Mouse (Mus musculus): ENCODE data around the gene Ggt1.

DNA sequence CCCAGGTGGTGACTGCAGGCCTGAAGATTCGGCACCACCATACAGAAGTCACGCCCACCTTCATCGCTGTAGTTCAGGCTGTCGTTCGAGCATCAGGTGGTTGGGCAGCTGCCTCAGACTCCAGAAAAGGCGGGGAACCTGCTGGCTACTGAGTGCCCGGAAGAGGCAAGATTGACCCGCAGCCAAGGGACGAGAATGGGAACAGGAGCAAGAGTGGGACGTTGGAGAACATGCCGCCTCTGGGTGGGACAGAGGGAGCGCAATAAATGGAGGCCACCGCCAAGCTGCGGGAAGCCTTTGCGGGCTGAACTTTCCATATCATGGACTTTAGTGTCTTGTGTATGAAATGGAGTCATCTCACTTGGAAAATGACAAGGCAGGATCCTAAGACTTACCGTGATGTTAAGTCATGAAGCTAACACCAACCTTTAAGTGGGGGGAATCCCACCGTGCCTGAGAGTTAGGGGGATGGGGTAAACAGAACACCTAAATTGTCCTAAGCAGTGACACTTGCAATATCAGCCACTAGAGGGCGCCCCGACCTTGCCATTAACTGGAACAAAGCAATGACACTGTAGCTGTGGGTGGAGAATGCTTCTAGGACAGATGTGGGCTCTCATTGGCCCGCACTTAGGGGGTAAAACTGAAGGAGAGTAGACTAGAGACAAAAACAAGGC lies 24.6 kb downstream of the Ggt1 start:
- TF ChIP-seq ZNF384 (IDR thresholded peaks at IDR 0.05; ENCODE audit: low read depth, low read length) (no peak), CHD1 (IDR thresholded peaks at IDR 0.05; ENCODE audit: low read depth, low read length) (no peak), CTCF (conservative IDR thresholded peaks at IDR 0.05 in 1 of 2, IDR thresholded peaks at IDR 0.05 in 1 of 2; ENCODE audit: low read depth in 2 of 2, low read length in 2 of 2) (peak; percentile 95 to 98), E2F4 (IDR thresholded peaks at IDR 0.05; ENCODE audit: insufficient replicate concordance, low read depth, low read length) (no peak), EP300 (IDR thresholded peaks at IDR 0.05; ENCODE audit: low read length) (no peak), BHLHE40 (IDR thresholded peaks at IDR 0.05; ENCODE audit: low read depth, low read length) (no peak), PAX5 (IDR thresholded peaks at IDR 0.05; ENCODE audit: low read length) (no peak), POLR2A (IDR thresholded peaks at IDR 0.05; ENCODE audit: low read depth, low read length) (no peak), MAX (IDR thresholded peaks at IDR 0.05; ENCODE audit: low read length) (no peak), ZC3H11A (IDR thresholded peaks at IDR 0.05; ENCODE audit: low read depth, low read length) (peak; percentile 58), IRF4 (IDR thresholded peaks at IDR 0.05; ENCODE audit: low read depth, low read length) (no peak), TCF12 (IDR thresholded peaks at IDR 0.05; ENCODE audit: low read depth, low read length) (no peak), MYC (IDR thresholded peaks at IDR 0.05; ENCODE audit: low read depth, low read length) (no peak)
